32 mouse cellular contexts compared by ENCODE assay signal in the genomic region with DNA sequence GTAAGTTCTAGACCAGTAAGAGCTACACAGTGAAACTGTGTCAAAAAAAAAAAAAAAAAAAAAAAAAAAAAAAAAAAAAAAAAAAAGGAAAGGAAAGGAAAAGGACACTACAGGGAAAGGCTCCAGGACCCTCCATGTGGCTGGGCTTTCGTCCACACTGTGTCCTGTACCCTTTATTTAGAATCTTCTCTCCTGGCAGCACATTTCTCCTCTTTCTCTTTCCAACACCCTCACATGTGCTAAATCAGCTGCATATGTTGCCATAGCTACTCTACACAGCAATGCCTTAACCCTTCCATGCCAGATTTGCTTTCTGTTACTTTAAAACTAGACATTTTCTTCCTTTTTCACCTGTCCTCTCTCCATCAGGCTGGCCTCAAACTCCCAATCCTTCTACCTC. TPM values are rescaled to one million over a fixed set of nuclear protein-coding genes. Genes with fewer than 3 reads are reported as not detected.
DNase-seq lines count a peak whose midpoint lies in the region; ATAC-seq and TF ChIP-seq lines count a peak whose summit lies in the region.
"Had no signal": no experiment of that assay in that cellular context is flagged by ENCODE, and none has a peak within 500 bp of the region (broad histone marks: within the 10 kb centered on the region; RNA-seq: fewer than 3 reads in every experiment).

No protein-coding gene starts in this region.

- no peak overlapping the region for H3K9ac ChIP-seq in forebrain, embryonic 13.5 days
- H3K9ac ChIP-seq in forebrain, embryonic 16.5 days (replicated peaks; ENCODE audit: low read depth, low read length): no peak overlapping the region
- H3K9ac ChIP-seq: embryonic facial prominence, embryonic 12.5 days; hindbrain, embryonic 15.5 days; intestine, embryonic 15.5 days; limb, embryonic 12.5 days; neural tube, embryonic 15.5 days had no signal

- WGBS in forebrain, embryonic 13.5 days: 38% methylated on average over 1 of the region's 1 CpGs
- WGBS in forebrain, embryonic 10.5 days: 86% methylated on average over 1 of the region's 1 CpGs
- 43% methylated on average over 1 of the region's 1 CpGs for WGBS in forebrain, embryonic 16.5 days

- H3K27me3 ChIP-seq in forebrain, embryonic 13.5 days: no peaks in the 10 kb centered on the region
- no peaks in the 10 kb centered on the region for H3K27me3 ChIP-seq in forebrain, embryonic 10.5 days (ENCODE audit: poor library complexity, severe bottlenecking)
- no peaks in the 10 kb centered on the region for H3K27me3 ChIP-seq in forebrain, embryonic 16.5 days (replicated peaks; ENCODE audit: control insufficient read depth, insufficient read depth, low read length)
- H3K27me3 ChIP-seq: embryonic facial prominence, embryonic 12.5 days; hindbrain, embryonic 15.5 days; intestine, embryonic 15.5 days; limb, embryonic 12.5 days; neural tube, embryonic 15.5 days had no signal

- intact Hi-C loops in left cerebral cortex, adult 2 months (cut with DNase I): no loop called here

- no peak; the same call in 1 of the 2 replicates for ATAC-seq in forebrain, embryonic 13.5 days
- peak; percentile 76 for ATAC-seq in forebrain, embryonic 16.5 days
- ATAC-seq: intestine, embryonic 15.5 days; Patski had no signal

- DNase-seq in forebrain, embryonic 10.5 days (ENCODE audit: extremely low spot score, low spot score): no peak
- DNase-seq in left cerebral cortex, adult 2 months (ENCODE audit: extremely low spot score in 1 of 2, low spot score in 2 of 2): no peak
- DNase-seq in left cerebral cortex, adult 18-20 months (ENCODE audit: low spot score in 2 of 2): no peak
- DNase-seq in brain, adult 2 months (ENCODE audit: low read depth, low spot score): peak; percentile 83
- no peak for DNase-seq in embryo, embryonic 10.5 days (ENCODE audit: low spot score)
- DNase-seq: adrenal gland, postnatal 36 days; heart, postnatal 4 days; kidney, adult 9 months; kidney, postnatal 14 days; lung, adult 18-20 months; lung, postnatal 10 days; thymus, postnatal 14 days had no signal

- no peaks in the 10 kb centered on the region for H3K9me3 ChIP-seq in forebrain, embryonic 13.5 days (replicated peaks)
- H3K9me3 ChIP-seq in forebrain, embryonic 10.5 days: no peaks in the 10 kb centered on the region
- H3K9me3 ChIP-seq in forebrain, embryonic 16.5 days (ENCODE audit: control insufficient read depth, low read length): no peaks in the 10 kb centered on the region
- H3K9me3 ChIP-seq: embryonic facial prominence, embryonic 12.5 days; heart, embryonic 10.5 days; hindbrain, embryonic 15.5 days; intestine, embryonic 15.5 days; limb, embryonic 12.5 days; midbrain, embryonic 10.5 days; neural tube, embryonic 15.5 days had no signal

- H3K27ac ChIP-seq in forebrain, embryonic 13.5 days: peak overlapping the region; percentile 31; the same call in 1 of the 2 replicates
- no peak overlapping the region for H3K27ac ChIP-seq in forebrain, embryonic 10.5 days
- H3K27ac ChIP-seq in left cerebral cortex, adult 2 months: peak overlapping the region; percentile 87
- peak overlapping the region; percentile 17 for H3K27ac ChIP-seq in forebrain, embryonic 16.5 days (ENCODE audit: low read length)
- H3K27ac ChIP-seq: embryonic facial prominence, embryonic 12.5 days; heart, embryonic 10.5 days; hindbrain, embryonic 15.5 days; intestine, embryonic 15.5 days; limb, embryonic 12.5 days; midbrain, embryonic 10.5 days; neural tube, embryonic 15.5 days had no signal

- peaks cover 17% of the 10 kb centered on the region for H3K4me1 ChIP-seq in forebrain, embryonic 13.5 days
- H3K4me1 ChIP-seq in forebrain, embryonic 10.5 days: 0 out of 2 replicates have a peak, but pooled peaks cover under 1% of the 10 kb centered on the region
- peaks cover 23% of the 10 kb centered on the region for H3K4me1 ChIP-seq in forebrain, embryonic 16.5 days (replicated peaks; ENCODE audit: control insufficient read depth, insufficient read depth, low read length)
- H3K4me1 ChIP-seq: heart, embryonic 10.5 days; intestine, embryonic 15.5 days; limb, embryonic 12.5 days; midbrain, embryonic 10.5 days had no signal

- no peak for TF ChIP-seq CTCF in left cerebral cortex, adult 2 months (IDR thresholded peaks at IDR 0.05)

- no peaks in the 10 kb centered on the region for H3K36me3 ChIP-seq in forebrain, embryonic 13.5 days (ENCODE audit: poor library complexity, severe bottlenecking)
- no peaks in the 10 kb centered on the region for H3K36me3 ChIP-seq in forebrain, embryonic 10.5 days (replicated peaks)
- no peaks in the 10 kb centered on the region for H3K36me3 ChIP-seq in forebrain, embryonic 16.5 days (ENCODE audit: control insufficient read depth, insufficient read depth)
- H3K36me3 ChIP-seq: embryonic facial prominence, embryonic 12.5 days; heart, embryonic 10.5 days; hindbrain, embryonic 15.5 days; intestine, embryonic 15.5 days; limb, embryonic 12.5 days; midbrain, embryonic 10.5 days; neural tube, embryonic 15.5 days had no signal

- no peak overlapping the region for H3K4me3 ChIP-seq in forebrain, embryonic 13.5 days
- H3K4me3 ChIP-seq in forebrain, embryonic 10.5 days: no peak overlapping the region
- no peak overlapping the region for H3K4me3 ChIP-seq in left cerebral cortex, adult 2 months
- no peak overlapping the region for H3K4me3 ChIP-seq in forebrain, embryonic 16.5 days (replicated peaks; ENCODE audit: low read length)
- H3K4me3 ChIP-seq: embryonic facial prominence, embryonic 12.5 days; heart, embryonic 10.5 days; hindbrain, embryonic 15.5 days; intestine, embryonic 15.5 days; limb, embryonic 12.5 days; midbrain, embryonic 10.5 days; neural tube, embryonic 15.5 days had no signal

- H3K4me2 ChIP-seq in forebrain, embryonic 13.5 days: no peak overlapping the region
- H3K4me2 ChIP-seq in forebrain, embryonic 16.5 days (ENCODE audit: low read length): no peak overlapping the region
- H3K4me2 ChIP-seq: embryonic facial prominence, embryonic 12.5 days; hindbrain, embryonic 15.5 days; intestine, embryonic 15.5 days; limb, embryonic 12.5 days; liver, embryonic 11.5 days; neural tube, embryonic 15.5 days had no signal

RNA-seq across cellular contexts. Expression of a gene that starts 11.7 kb away (rescaled TPM):
- 155 and 172 TPM in 2 replicates for polyA plus RNA-seq in forebrain, embryonic 13.5 days (2015; fragmentation: Nextera tagmentation; extraction: Ambion mirVana)
- 30.7 and 36.5 TPM in 2 replicates for polyA plus RNA-seq in forebrain, embryonic 10.5 days (2016; fragmentation: Nextera tagmentation; extraction: Ambion mirVana)
- total RNA-seq in left cerebral cortex, adult 2 months (2021): 100 to 1,000 TPM; 222 to 223 TPM
- 100 to 1,000 TPM; 199 to 218 TPM for total RNA-seq in left cerebral cortex, adult 18-20 months (2021)
- 243 and 248 TPM in 2 replicates for polyA plus RNA-seq in forebrain, embryonic 16.5 days (2015; fragmentation: Nextera tagmentation; extraction: Ambion mirVana)

RNA-seq across cellular contexts. Expression of a gene that starts 24.2 kb away (rescaled TPM):
- not detected in 2 replicates for polyA plus RNA-seq in forebrain, embryonic 13.5 days (2015; fragmentation: Nextera tagmentation; extraction: Ambion mirVana)
- not detected in 2 replicates for polyA plus RNA-seq in forebrain, embryonic 10.5 days (2016; fragmentation: Nextera tagmentation; extraction: Ambion mirVana)
- not detected for total RNA-seq in left cerebral cortex, adult 2 months (2021)
- total RNA-seq in left cerebral cortex, adult 18-20 months (2021): not detected
- polyA plus RNA-seq in forebrain, embryonic 16.5 days (2015; fragmentation: Nextera tagmentation; extraction: Ambion mirVana): not detected in 2 replicates
- total RNA-seq: adrenal gland, adult 18-20 months; adrenal gland, postnatal 36 days; ES-E14; gastrocnemius, adult 8-10 months; granulocyte monocyte progenitor cell, adult 5-6 weeks; heart, postnatal 4 days; left cerebral cortex, adult 8-10 months had no signal
- polyA plus RNA-seq: cerebellum, adult 2 months; embryonic facial prominence, embryonic 12.5 days; frontal cortex, adult 2 months; heart, embryonic 10.5 days; heart, embryonic 16.5 days; hindbrain, embryonic 15.5 days; intestine, embryonic 15.5 days; limb, embryonic 12.5 days; liver, embryonic 11.5 days; midbrain, embryonic 10.5 days; neural tube, embryonic 15.5 days; Patski; spleen, adult 2 months had no signal
